Mouse (Mus musculus): Measurements from ENCODE around the gene Mapre3. TPM values are rescaled to one million over a fixed set of nuclear protein-coding genes. Genes with fewer than 3 reads are reported as not detected.

Mapre3 gene
- polyA plus RNA-seq, 1 experiment from 2014 or later, result 14.2 TPM

GRCm38 (mm10) chr5:30864322-30864721 is 49.9 kb downstream of the Mapre3 start:
- no peak overlapping the region for H3K27ac ChIP-seq (ENCODE audit: low read depth, low read length)
- no peak for ATAC-seq (replicated peaks; ENCODE audit: insufficient number of reproducible peaks, low FRiP score, low TSS enrichment)
- H3K4me2 ChIP-seq, result 0 out of 2 replicates have a peak overlapping the region, but pooled peaks have one; percentile 16
- H3K36me3 ChIP-seq (ENCODE audit: control insufficient read depth, insufficient read depth, low read length), result no peaks in the 10 kb centered on the region
- WGBS (ENCODE audit: insufficient replicate concordance), result 31% methylated on average over 15 of the region's 15 CpGs
- no peak overlapping the region for H3K9ac ChIP-seq (ENCODE audit: low read depth, low read length)
- no peak overlapping the region for H3K4me3 ChIP-seq (ENCODE audit: low read depth, low read length)
- no peaks in the 10 kb centered on the region for H3K9me3 ChIP-seq (replicated peaks; ENCODE audit: control insufficient read depth, low read length)
- no peaks in the 10 kb centered on the region; the same call in 1 of the 2 replicates for H3K27me3 ChIP-seq (ENCODE audit: control insufficient read depth, insufficient read depth, low read length)
- peaks cover 4% of the 10 kb centered on the region; the same call in 1 of the 2 replicates for H3K4me1 ChIP-seq (ENCODE audit: control insufficient read depth, insufficient read depth, low read length)

GRCm38 (mm10) chr5:30866871-30867270 is 52.4 kb downstream of the Mapre3 start:
- no peak for ATAC-seq (replicated peaks; ENCODE audit: insufficient number of reproducible peaks, low FRiP score, low TSS enrichment)
- H3K9me3 ChIP-seq (replicated peaks; ENCODE audit: control insufficient read depth, low read length), result no peaks in the 10 kb centered on the region
- no peak overlapping the region for H3K9ac ChIP-seq (ENCODE audit: low read depth, low read length)
- no peak overlapping the region for H3K4me2 ChIP-seq
- H3K36me3 ChIP-seq (ENCODE audit: control insufficient read depth, insufficient read depth, low read length), result peaks cover 6% of the 10 kb centered on the region; the same call in 1 of the 2 replicates
- no peak overlapping the region for H3K4me3 ChIP-seq (ENCODE audit: low read depth, low read length)
- WGBS (ENCODE audit: insufficient replicate concordance), result 75% methylated on average over 3 of the region's 3 CpGs
- peaks cover 9% of the 10 kb centered on the region for H3K4me1 ChIP-seq (ENCODE audit: control insufficient read depth, insufficient read depth, low read length)
- no peaks in the 10 kb centered on the region; the same call in 1 of the 2 replicates for H3K27me3 ChIP-seq (ENCODE audit: control insufficient read depth, insufficient read depth, low read length)
- no peak overlapping the region for H3K27ac ChIP-seq (ENCODE audit: low read depth, low read length)

GRCm38 (mm10) chr5:30867712-30868111 is 53.3 kb downstream of the Mapre3 start, which contains the start of gene Tmem214:
Gene Tmem214 (plus strand): TSS chr5:30868012.
- Histone ChIP-seq H3K9ac (ENCODE audit: low read depth, low read length) (0 out of 2 replicates have a peak within 1 kb of the TSS, but pooled peaks have one; percentile 91), H3K4me3 (ENCODE audit: low read depth, low read length) (no peak within 1 kb of the TSS), H3K27me3 (ENCODE audit: control insufficient read depth, insufficient read depth, low read length) (no peaks in the 10 kb centered on the region), H3K36me3 (ENCODE audit: control insufficient read depth, insufficient read depth, low read length) (peaks cover 14% of the 10 kb centered on the region), H3K4me2 (no peak within 1 kb of the TSS), H3K27ac (ENCODE audit: low read depth, low read length) (no peak within 1 kb of the TSS), H3K9me3 (replicated peaks; ENCODE audit: control insufficient read depth, low read length) (no peaks in the 10 kb centered on the region), H3K4me1 (ENCODE audit: control insufficient read depth, insufficient read depth, low read length) (peaks cover 9% of the 10 kb centered on the region)
- 89% methylated on average over 3 of the region's 3 CpGs for WGBS (ENCODE audit: insufficient replicate concordance)
- no peak for ATAC-seq (replicated peaks; ENCODE audit: insufficient number of reproducible peaks, low FRiP score, low TSS enrichment)

- peak overlapping the region; percentile 88 for H3K4me2 ChIP-seq
- H3K36me3 ChIP-seq (ENCODE audit: control insufficient read depth, insufficient read depth, low read length), result peaks cover 25% of the 10 kb centered on the region
- H3K27ac ChIP-seq (ENCODE audit: low read depth, low read length), result no peak overlapping the region
- H3K27me3 ChIP-seq (ENCODE audit: control insufficient read depth, insufficient read depth, low read length), result no peaks in the 10 kb centered on the region
- peak overlapping the region; percentile 91; the same call in 1 of the 2 replicates for H3K9ac ChIP-seq (ENCODE audit: low read depth, low read length)
- no peak for ATAC-seq (replicated peaks; ENCODE audit: insufficient number of reproducible peaks, low FRiP score, low TSS enrichment)
- H3K4me3 ChIP-seq (ENCODE audit: low read depth, low read length), result peak overlapping the region; percentile 91
- peaks cover 9% of the 10 kb centered on the region for H3K4me1 ChIP-seq (ENCODE audit: control insufficient read depth, insufficient read depth, low read length)
- no peaks in the 10 kb centered on the region for H3K9me3 ChIP-seq (replicated peaks; ENCODE audit: control insufficient read depth, low read length)
- WGBS (ENCODE audit: insufficient replicate concordance), result 24% methylated on average over 9 of the region's 9 CpGs
Observed at GRCm38 (mm10) chr5:30868981-30869380, 54.5 kb downstream of the Mapre3 start.

GRCm38 (mm10) chr5:30869405-30870130 is 55.1 kb downstream of the Mapre3 start:
- 0% methylated on average over 61 of the region's 63 CpGs for WGBS (ENCODE audit: insufficient replicate concordance)
- peak; percentile 89 for ATAC-seq (replicated peaks; ENCODE audit: insufficient number of reproducible peaks, low FRiP score, low TSS enrichment)
- Histone ChIP-seq H3K9ac (ENCODE audit: low read depth, low read length) (peak overlapping the region; percentile 91), H3K4me3 (ENCODE audit: low read depth, low read length) (peak overlapping the region; percentile 91), H3K9me3 (replicated peaks; ENCODE audit: control insufficient read depth, low read length) (no peaks in the 10 kb centered on the region), H3K27ac (ENCODE audit: low read depth, low read length) (0 out of 2 replicates have a peak overlapping the region, but pooled peaks have one; percentile 6), H3K4me1 (ENCODE audit: control insufficient read depth, insufficient read depth, low read length) (peaks cover 5% of the 10 kb centered on the region), H3K27me3 (ENCODE audit: control insufficient read depth, insufficient read depth, low read length) (no peaks in the 10 kb centered on the region), H3K4me2 (peak overlapping the region; percentile 88), H3K36me3 (ENCODE audit: control insufficient read depth, insufficient read depth, low read length) (peaks cover 31% of the 10 kb centered on the region)

- peak overlapping the region; percentile 88 for H3K4me2 ChIP-seq
- 28% methylated on average over 2 of the region's 2 CpGs for WGBS (ENCODE audit: insufficient replicate concordance)
- peaks cover 5% of the 10 kb centered on the region for H3K4me1 ChIP-seq (ENCODE audit: control insufficient read depth, insufficient read depth, low read length)
- no peak for ATAC-seq (replicated peaks; ENCODE audit: insufficient number of reproducible peaks, low FRiP score, low TSS enrichment)
- H3K9ac ChIP-seq (ENCODE audit: low read depth, low read length), result peak overlapping the region; percentile 91
- H3K27me3 ChIP-seq (ENCODE audit: control insufficient read depth, insufficient read depth, low read length), result no peaks in the 10 kb centered on the region
- peak overlapping the region; percentile 91 for H3K4me3 ChIP-seq (ENCODE audit: low read depth, low read length)
- H3K9me3 ChIP-seq (replicated peaks; ENCODE audit: control insufficient read depth, low read length), result no peaks in the 10 kb centered on the region
- H3K27ac ChIP-seq (ENCODE audit: low read depth, low read length), result no peak overlapping the region
- H3K36me3 ChIP-seq (ENCODE audit: control insufficient read depth, insufficient read depth, low read length), result peaks cover 36% of the 10 kb centered on the region
Observed at GRCm38 (mm10) chr5:30870131-30870406, 55.6 kb downstream of the Mapre3 start.

- peaks cover 5% of the 10 kb centered on the region for H3K4me1 ChIP-seq (ENCODE audit: control insufficient read depth, insufficient read depth, low read length)
- no peak overlapping the region for H3K27ac ChIP-seq (ENCODE audit: low read depth, low read length)
- H3K4me3 ChIP-seq (ENCODE audit: low read depth, low read length), result no peak overlapping the region
- H3K36me3 ChIP-seq (ENCODE audit: control insufficient read depth, insufficient read depth, low read length), result peaks cover 56% of the 10 kb centered on the region
- H3K9ac ChIP-seq (ENCODE audit: low read depth, low read length), result no peak overlapping the region
- no peaks in the 10 kb centered on the region for H3K27me3 ChIP-seq (ENCODE audit: control insufficient read depth, insufficient read depth, low read length)
- no peak for ATAC-seq (replicated peaks; ENCODE audit: insufficient number of reproducible peaks, low FRiP score, low TSS enrichment)
- WGBS (ENCODE audit: insufficient replicate concordance), result 91% methylated on average over 9 of the region's 9 CpGs
- H3K9me3 ChIP-seq (replicated peaks; ENCODE audit: control insufficient read depth, low read length), result no peaks in the 10 kb centered on the region
- H3K4me2 ChIP-seq, result no peak overlapping the region
Observed at GRCm38 (mm10) chr5:30872574-30872973, 58.1 kb downstream of the Mapre3 start.

- no peaks in the 10 kb centered on the region for H3K9me3 ChIP-seq (replicated peaks; ENCODE audit: control insufficient read depth, low read length)
- H3K27ac ChIP-seq (ENCODE audit: low read depth, low read length), result no peak overlapping the region
- WGBS (ENCODE audit: insufficient replicate concordance), result 87% methylated on average over 7 of the region's 7 CpGs
- H3K4me2 ChIP-seq, result no peak overlapping the region
- H3K4me1 ChIP-seq (ENCODE audit: control insufficient read depth, insufficient read depth, low read length), result peaks cover 5% of the 10 kb centered on the region
- H3K27me3 ChIP-seq (ENCODE audit: control insufficient read depth, insufficient read depth, low read length), result no peaks in the 10 kb centered on the region
- no peak overlapping the region for H3K9ac ChIP-seq (ENCODE audit: low read depth, low read length)
- ATAC-seq (replicated peaks; ENCODE audit: insufficient number of reproducible peaks, low FRiP score, low TSS enrichment), result no peak
- peaks cover 56% of the 10 kb centered on the region for H3K36me3 ChIP-seq (ENCODE audit: control insufficient read depth, insufficient read depth, low read length)
- no peak overlapping the region for H3K4me3 ChIP-seq (ENCODE audit: low read depth, low read length)
Observed at GRCm38 (mm10) chr5:30874365-30874764, 59.9 kb downstream of the Mapre3 start.

GRCm38 (mm10) chr5:30878616-30879015 is 64.2 kb downstream of the Mapre3 start:
- no peaks in the 10 kb centered on the region for H3K27me3 ChIP-seq (ENCODE audit: control insufficient read depth, insufficient read depth, low read length)
- H3K27ac ChIP-seq (ENCODE audit: low read depth, low read length), result no peak overlapping the region
- H3K9ac ChIP-seq (ENCODE audit: low read depth, low read length), result no peak overlapping the region
- H3K9me3 ChIP-seq (replicated peaks; ENCODE audit: control insufficient read depth, low read length), result no peaks in the 10 kb centered on the region
- H3K4me1 ChIP-seq (ENCODE audit: control insufficient read depth, insufficient read depth, low read length), result no peaks in the 10 kb centered on the region
- no peak overlapping the region for H3K4me2 ChIP-seq
- no peak for ATAC-seq (replicated peaks; ENCODE audit: insufficient number of reproducible peaks, low FRiP score, low TSS enrichment)
- H3K4me3 ChIP-seq (ENCODE audit: low read depth, low read length), result no peak overlapping the region
- H3K36me3 ChIP-seq (ENCODE audit: control insufficient read depth, insufficient read depth, low read length), result peaks cover 34% of the 10 kb centered on the region
- WGBS (ENCODE audit: insufficient replicate concordance), result 53% methylated on average over 6 of the region's 6 CpGs

Measured in heart, embryonic 11.5 days (tissue).